Mouse (Mus musculus) cerebellum, adult 9-11 months (tissue): ENCODE data around the gene N4bp2l1.

Source experiments
- DNase-seq: peaks from one replicate; pipeline ENCODE4 v3.0.0; 2022

The N4bp2l1 gene

GRCm38 (mm10) chr5:150561783-150562182, 35.2 kb downstream of the N4bp2l1 start:
- DNase-seq: no peak

- no peak for DNase-seq
These were observed 35.6 kb downstream of the N4bp2l1 start for GRCm38 (mm10) chr5:150561376-150561775.

GRCm38 (mm10) chr5:150560851-150561250, 36.1 kb downstream of the N4bp2l1 start:
- DNase-seq: no peak

- DNase-seq: no peak
These were observed 37.4 kb downstream of the N4bp2l1 start for GRCm38 (mm10) chr5:150559519-150560103.

- no peak for DNase-seq
These were observed 45.4 kb downstream of the N4bp2l1 start for GRCm38 (mm10) chr5:150551637-150552036.

- DNase-seq: no peak
These were observed 53.8 kb downstream of the N4bp2l1 start for GRCm38 (mm10) chr5:150543184-150543583.

GRCm38 (mm10) chr5:150541302-150541701, 55.7 kb downstream of the N4bp2l1 start:
- DNase-seq: no peak

GRCm38 (mm10) chr5:150525239-150525638, 71.7 kb downstream of the N4bp2l1 start:
- DNase-seq: no peak

GRCm38 (mm10) chr5:150522867-150523234, 74.1 kb downstream of the N4bp2l1 start:
- DNase-seq: no peak

- peak; percentile 89 for DNase-seq
These were observed 74.8 kb downstream of the N4bp2l1 start, which contains the start of gene Brca2 for GRCm38 (mm10) chr5:150521937-150522866. Gene Brca2, plus strand, starts transcription at chr5:150522630.
